Mouse (Mus musculus) naive thymus-derived CD4-positive, alpha-beta T cell, adult 2 months (primary cell): ENCODE measurements around the gene Icosl.
A peak's percentile ranks its signal among the peaks of the same experiment; 100 is the strongest.

Experiments
- DNase-seq: peaks from one replicate; pipeline ENCODE4 v3.0.0-alpha.2; 2011; ENCODE audit warnings: low read depth

Gene Icosl

DNA sequence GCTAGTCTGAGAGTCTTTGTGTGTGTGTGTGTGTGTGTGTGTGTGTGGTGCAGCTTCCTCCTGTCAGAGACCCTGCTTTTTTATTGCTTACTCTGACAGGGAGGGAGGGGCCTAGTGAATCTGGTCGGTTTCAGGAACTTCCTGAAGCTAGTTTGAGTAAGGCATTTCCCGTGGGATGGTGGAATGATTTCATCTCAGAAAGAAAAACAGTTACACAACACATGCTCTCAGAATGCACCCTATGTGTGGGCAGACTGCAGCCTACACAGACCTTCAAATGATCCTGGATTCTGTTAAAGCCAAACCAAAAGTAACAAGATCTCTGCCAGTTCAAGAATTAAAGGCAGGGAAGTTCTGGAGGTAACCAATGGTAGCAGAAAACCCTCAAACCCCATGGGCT is 46.1 kb downstream of the Icosl start:
- no peak for DNase-seq

DNA sequence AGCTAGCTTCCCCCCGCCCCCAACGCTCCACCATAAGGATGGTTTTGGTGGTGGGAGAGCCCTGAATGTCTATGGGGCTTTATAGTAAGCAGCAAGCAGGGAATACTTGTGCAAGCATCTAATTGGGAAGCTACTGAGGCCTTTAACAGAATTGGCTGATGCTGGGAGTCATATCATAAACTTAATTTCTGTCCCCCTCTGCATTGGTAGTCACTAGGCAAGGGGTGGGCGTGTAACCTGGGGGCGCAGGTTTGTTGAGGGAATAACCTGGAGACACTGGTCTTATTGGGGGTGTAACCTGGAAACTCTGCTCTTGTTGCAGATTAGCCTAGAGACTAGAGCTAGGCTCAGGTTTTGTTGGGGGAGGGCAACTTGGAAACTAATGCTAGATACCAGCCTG is 50.3 kb downstream of the Icosl start:
- DNase-seq = no peak

DNA sequence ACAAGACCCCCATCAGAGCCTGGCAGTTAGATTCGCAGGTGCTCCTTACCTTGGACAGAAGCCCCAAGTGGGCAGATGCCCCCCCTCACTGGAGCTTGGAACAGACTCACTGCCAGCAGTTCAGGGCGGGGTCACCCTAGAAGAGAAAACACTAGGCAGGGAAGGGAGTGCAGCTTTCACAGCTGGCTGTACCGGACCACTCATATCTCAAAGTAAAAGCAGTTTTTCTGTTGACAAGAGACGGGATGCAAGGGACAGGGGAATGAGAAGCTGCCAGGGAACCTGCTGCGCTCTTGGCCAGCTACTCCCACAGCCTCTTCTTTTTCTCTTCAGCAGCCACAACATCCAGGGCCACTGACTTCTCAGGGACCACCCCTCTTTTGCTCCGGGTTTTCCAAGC is 55.0 kb downstream of the Icosl start:
- peak; percentile 33 for DNase-seq

DNA sequence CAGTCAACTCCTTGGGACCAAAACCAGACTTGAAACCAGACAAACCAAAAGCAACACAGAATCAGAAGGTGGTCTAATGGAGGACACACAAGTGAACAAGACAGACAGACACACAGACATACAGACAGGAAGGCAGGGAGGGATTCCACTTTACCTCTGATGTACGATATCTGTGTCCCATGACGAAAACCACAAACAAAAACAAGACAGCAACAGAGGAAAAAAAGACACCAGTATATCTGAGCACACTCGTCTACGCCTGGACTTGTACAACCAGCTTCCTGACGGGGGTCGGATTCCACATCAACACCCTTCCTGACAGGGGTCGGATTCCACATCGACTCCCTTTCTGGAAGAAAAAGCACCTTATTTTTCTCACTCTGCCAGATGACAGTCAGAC is 56.0 kb downstream of the Icosl start:
- DNase-seq = peak; percentile 63

DNA sequence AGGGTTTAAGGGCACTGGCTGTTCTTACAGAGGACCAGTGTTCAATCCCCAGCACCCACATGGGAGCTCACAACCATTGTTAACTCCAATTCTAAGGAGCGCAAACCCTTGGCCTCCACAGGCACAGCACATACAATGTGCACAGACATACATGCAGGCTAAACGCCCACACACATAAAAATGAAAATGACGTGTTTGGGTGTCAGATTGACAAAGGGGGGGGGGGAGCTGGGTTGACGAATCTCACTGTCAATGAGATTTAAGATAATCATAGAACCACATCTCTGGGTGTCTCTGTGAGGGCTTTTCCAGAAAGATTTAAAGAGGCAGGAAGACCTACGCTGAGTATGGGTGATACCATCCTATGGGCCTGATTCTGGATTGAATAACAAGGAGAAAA is 57.2 kb downstream of the Icosl start:
- DNase-seq = no peak

DNA sequence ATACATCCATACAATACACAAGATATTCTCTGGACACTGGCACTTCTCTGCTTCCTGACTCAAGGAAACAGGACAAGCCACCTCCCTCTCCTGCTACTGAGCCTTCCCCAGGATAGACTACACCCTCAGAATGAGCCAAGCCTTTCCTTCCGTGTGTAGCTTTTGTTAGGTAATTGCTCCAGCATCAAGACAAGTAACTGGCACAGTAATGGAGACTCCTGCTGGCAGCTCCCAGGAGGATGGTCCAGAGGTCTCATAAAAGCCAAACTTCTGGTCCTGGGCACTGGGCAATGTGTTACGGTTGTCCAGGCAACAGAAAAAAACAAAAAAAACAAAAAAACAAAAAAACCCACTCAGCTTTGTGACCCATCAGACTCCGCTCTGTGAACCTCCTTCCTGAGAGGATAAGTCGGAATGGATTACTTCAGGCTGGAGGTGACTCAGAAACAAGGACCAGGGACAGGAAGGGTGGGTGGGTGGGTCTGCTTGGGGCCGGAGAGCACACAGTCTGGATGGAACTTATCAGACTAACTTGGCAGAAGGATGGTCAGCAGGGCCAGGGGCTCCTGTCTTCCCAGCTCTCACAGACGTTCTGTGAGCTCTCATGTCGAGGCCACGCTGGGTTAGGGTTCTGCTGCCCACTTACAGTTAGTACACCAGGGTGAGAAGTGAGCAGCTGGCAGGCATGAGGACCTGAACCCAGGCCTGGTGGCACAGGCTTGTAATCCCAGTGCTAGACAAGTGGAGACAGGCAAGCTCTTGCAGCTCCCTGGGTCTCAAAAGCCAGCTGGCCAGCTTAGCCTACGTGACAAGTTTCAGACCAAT is 58.2 kb downstream of the Icosl start:
- no peak for DNase-seq

DNA sequence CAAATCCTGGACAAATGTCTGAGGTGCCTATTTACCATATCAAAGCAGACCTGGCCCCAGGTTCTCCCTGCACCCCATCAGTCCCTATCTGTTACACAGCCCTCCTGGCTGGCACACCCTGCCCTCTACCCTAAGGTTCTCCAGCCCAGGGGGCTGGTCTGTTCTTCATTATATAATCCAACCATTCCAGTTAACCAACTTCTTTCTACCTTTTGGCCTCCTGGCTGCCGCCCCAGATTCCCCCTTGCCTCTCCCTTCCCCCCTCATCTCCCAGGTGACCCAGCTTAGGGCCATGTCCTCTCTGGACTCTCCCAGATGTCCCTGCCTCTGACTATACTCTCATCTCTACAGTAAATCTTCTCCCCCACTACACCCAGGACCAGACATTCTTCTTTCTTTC is 58.8 kb downstream of the Icosl start:
- DNase-seq = no peak

DNA sequence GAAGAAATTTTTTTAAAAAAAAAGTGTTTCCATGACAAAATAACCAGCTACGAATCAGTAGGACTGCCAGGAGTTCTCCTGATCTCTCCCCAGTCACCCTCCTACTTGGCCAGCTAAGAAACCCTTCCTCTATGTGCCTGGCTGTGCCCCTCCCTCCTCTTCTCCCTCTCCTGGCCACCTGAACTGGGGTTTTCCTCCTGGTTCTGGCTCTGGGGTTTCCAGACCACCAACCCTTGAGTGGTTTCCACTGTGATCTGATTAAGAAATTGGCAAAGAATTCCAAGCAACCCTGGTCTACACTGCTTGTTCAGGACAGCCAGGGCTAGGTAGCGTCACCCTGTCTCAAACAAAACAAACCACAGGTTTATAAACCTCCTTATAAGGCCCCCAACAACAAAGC is 59.5 kb downstream of the Icosl start:
- no peak for DNase-seq

DNA sequence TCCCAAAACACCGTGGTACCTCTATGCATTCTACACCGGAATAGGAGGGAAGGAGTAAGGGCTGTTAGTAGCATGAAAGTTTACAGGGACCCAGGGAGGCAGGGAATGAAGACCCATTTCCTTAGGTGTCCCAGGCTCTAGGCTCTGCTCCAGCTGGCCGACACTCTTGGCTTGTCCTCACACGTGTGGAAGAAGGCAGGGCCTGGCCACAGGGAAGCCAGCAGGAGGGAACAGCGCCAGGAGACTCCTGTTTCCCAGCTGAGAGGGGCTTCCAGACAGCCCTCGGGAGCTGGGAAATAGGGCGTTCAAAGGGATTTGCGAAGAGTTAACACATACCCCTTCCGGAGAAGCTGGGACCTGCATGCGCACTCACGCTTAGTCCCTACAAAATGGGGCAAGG is 60.3 kb downstream of the Icosl start:
- no peak for DNase-seq

DNA sequence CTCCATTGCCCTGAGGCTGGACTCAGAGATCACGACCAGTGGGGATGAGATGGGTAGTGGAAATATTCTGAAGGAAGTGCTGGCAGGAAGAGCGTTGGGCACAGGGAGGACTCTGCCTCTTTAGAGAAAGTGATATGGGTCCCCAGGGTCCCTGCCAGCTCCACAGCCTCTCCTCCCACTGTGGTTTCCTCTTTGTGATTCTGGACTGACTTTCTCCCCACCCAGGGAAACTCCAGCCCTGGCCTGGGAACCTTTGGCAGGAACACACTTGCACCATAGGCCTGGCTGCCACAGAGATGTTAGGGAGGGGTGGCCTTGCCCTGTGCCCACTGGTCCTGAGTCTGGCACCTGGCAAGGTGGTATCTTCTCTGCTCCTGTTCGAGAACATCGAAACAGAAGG is 60.9 kb downstream of the Icosl start:
- no peak for DNase-seq
